Mouse (Mus musculus) neural tube, embryonic 10.5 days (tissue): ENCODE results near the gene Usp16.

Experiments used
- DNase-seq: peaks from one replicate; pipeline ENCODE4 v3.0.0-alpha.2; 2017; ENCODE audit warnings: low spot score; ENCODE audit errors: extremely low spot score

The Usp16 gene

GRCm38 (mm10) chr16:87454419-87455179 is at the start of gene Usp16:
Usp16 (plus strand) TSS chr16:87454703.
- peak; percentile 89 for DNase-seq

GRCm38 (mm10) chr16:87405001-87405400 is 49.5 kb upstream of the Usp16 start:
- no peak for DNase-seq

- DNase-seq = no peak
Measured at GRCm38 (mm10) chr16:87420662-87421061, 33.8 kb upstream of the Usp16 start.

GRCm38 (mm10) chr16:87427516-87427915 is 27.0 kb upstream of the Usp16 start:
- DNase-seq = no peak

- peak; percentile 96 for DNase-seq
Measured at GRCm38 (mm10) chr16:87432033-87432814, 22.3 kb upstream of the Usp16 start, which contains the start of gene Ltn1. Ltn1 (minus strand) TSS chr16:87432612.

GRCm38 (mm10) chr16:87434266-87434665 is 20.2 kb upstream of the Usp16 start:
- no peak for DNase-seq

- no peak for DNase-seq
Measured at GRCm38 (mm10) chr16:87434946-87435345, 19.6 kb upstream of the Usp16 start.

- DNase-seq = no peak
Measured at GRCm38 (mm10) chr16:87435411-87436205, 18.9 kb upstream of the Usp16 start.

GRCm38 (mm10) chr16:87437096-87437495 is 17.4 kb upstream of the Usp16 start:
- no peak for DNase-seq

- DNase-seq = no peak
Measured at GRCm38 (mm10) chr16:87438697-87439096, 15.8 kb upstream of the Usp16 start.

- peak; percentile 93 for DNase-seq
Measured at GRCm38 (mm10) chr16:87440184-87440686, 14.3 kb upstream of the Usp16 start, which contains the start of gene Rwdd2b. Rwdd2b (minus strand) TSS chr16:87440573.

- DNase-seq = no peak
Measured at GRCm38 (mm10) chr16:87441089-87441488, 13.4 kb upstream of the Usp16 start.

- DNase-seq = no peak
Measured at GRCm38 (mm10) chr16:87442291-87442690, 12.2 kb upstream of the Usp16 start.

- DNase-seq = no peak
Measured at GRCm38 (mm10) chr16:87443245-87443644, 11.3 kb upstream of the Usp16 start.

GRCm38 (mm10) chr16:87444071-87444470 is 10.4 kb upstream of the Usp16 start:
- no peak for DNase-seq

- no peak for DNase-seq
Measured at GRCm38 (mm10) chr16:87445110-87445509, 9.4 kb upstream of the Usp16 start.

GRCm38 (mm10) chr16:87445528-87445927 is 9.0 kb upstream of the Usp16 start:
- no peak for DNase-seq

- DNase-seq = no peak
Measured at GRCm38 (mm10) chr16:87453226-87453625, 1.3 kb upstream of the Usp16 start.

GRCm38 (mm10) chr16:87455180-87455611 is 693 bp downstream of the Usp16 start:
- DNase-seq = no peak

- DNase-seq = no peak
Measured at GRCm38 (mm10) chr16:87458752-87459151, 4.2 kb downstream of the Usp16 start.

- DNase-seq = no peak
Measured at GRCm38 (mm10) chr16:87470579-87470978, 16.1 kb downstream of the Usp16 start.
